Mouse (Mus musculus) spleen, adult 2 months (tissue): ENCODE results near the gene Fbxw22.
"Not testable (repeated sequence)": the region's sequence is repeated elsewhere in the genome, so short reads cannot be mapped to it uniquely, and the experiment has no call there.

Experiments used
- CTCF ChIP-seq: fragments of 200-500 bp; IDR thresholded peaks from 2 replicates; pipeline ENCODE4 v1.5.1; 2011; ENCODE audit warnings: mild to moderate bottlenecking, inconsistent platforms; ENCODE audit not compliant: insufficient read depth, insufficient read length, insufficient replicate concordance; ENCODE audit errors: extremely low read depth
- POLR2A ChIP-seq: fragments of 200-500 bp; IDR thresholded peaks from 2 replicates; pipeline ENCODE4 v1.6.1; 2011; ENCODE audit warnings: low read depth, low read length, inconsistent platforms

DNA sequence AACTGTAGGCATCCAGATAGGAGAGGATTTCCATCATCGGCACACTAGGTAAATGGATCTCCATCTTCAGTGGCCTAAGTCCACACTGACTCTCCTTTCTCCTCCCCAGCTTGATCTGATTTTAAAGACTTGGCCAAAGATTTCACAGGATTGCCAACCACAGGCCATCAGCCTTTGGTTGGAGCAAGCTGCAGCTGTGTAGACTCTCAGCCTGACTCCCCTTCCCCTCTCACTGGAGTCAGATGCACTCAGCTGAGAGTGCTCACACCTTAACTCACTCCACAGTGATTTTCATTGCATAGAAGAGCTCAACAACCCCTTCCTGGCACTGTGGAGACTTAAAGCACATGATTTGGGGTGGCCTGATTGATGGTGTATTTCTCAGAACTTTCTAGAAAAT is 64.5 kb downstream of the Fbxw22 start, which contains the start of gene Fbxw28:
- TF ChIP-seq POLR2A, CTCF: not testable (repeated sequence)
